Mouse (Mus musculus): ENCODE measurements around the gene Cdk5rap3.

The Cdk5rap3 gene

DNA sequence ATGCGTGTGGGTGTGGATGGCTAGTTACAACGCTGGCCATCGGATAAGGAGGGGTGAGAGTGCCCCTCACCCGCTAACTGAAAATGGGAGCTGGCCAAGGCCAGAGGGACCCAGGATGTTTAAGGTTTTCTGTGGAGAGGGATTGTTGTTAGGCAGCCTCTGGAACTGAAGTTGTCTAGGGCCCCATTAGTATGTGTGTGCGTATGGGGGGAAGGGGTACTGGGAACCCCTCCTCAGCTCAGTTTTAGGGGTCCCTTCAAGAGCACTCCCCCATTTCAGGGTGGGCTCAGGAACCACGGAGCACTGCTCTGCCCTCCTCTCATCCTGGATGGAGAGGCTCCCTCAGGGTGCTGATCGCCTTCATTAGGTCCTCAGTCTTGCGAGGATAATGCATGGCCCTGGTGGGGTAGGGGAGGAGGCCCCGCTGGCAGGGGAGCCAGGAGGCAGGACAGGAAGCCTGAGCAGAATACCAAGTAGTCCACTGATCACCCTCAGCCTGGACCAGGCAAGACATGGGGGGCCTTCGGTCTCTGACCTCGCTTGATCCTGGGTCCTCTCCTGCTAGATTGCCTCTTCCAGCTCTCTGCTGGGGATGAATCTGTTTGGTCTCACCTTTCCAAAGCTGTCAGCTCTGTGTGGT lies 23.0 kb downstream of the Cdk5rap3 start:
- DNase-seq: no peak

DNA sequence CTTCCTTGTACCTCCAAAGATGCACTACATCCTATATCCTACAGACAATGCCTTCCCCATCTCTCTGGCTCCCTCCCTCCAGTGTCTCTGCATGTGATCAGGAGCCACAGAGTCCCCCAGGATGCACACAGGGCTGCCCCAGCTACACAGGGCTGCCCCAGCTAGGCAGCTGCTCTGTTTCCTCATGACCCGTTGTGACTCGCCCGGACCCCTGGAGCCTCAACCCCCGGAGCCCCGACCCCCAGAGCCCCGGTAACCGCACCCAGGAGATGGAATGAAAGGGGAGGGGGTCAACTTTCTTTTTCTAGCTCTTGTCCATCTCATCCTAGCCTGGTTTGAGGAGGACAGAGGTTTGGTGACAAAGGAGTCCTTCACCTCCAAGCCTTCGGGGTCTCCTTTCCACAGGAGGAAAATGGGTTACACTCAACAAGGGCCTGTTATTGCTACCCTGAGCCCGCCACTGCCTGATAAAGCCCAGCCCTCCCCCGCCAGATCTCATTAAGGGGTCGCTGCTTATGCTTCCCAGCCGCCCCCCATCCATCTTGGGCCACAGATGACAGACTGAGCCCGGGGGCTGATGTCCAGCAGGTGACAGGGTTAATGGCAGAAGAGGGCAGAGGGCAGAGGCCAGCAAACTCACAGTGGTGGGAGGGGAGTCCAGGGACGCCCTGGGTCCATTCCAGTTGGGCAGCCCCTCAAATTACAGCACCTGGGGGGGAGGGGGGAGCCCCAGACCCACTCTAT lies 24.3 kb downstream of the Cdk5rap3 start:
- no peak for DNase-seq

DNA sequence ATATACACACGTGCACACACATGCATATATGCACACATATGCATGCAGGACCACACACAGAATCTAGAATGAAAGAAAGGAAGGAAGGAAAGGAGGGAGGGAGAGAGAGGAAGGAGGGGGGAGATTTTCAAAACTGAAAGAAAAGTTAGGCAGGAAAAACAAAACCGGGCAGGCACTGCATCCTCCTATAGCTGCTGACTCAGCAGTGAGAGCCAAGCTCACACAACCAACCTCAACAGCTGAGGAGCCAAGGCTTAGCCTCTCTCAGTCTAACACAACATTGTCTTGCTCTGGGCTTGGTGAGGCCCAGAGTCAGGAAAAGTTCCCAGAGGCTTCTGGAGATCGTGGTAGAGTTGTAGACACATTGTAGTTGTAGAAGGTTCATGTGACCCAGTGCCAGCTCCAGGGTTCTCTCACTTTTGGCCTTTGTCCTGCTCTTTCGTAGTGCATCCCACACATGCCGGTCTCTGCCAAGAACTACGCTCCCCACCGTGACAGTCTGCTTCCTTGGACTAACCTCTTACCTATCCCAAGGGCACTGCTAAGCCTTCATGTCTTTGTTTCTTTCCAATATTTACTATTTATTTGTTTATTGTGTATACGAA lies 29.3 kb downstream of the Cdk5rap3 start:
- DNase-seq: no peak

DNA sequence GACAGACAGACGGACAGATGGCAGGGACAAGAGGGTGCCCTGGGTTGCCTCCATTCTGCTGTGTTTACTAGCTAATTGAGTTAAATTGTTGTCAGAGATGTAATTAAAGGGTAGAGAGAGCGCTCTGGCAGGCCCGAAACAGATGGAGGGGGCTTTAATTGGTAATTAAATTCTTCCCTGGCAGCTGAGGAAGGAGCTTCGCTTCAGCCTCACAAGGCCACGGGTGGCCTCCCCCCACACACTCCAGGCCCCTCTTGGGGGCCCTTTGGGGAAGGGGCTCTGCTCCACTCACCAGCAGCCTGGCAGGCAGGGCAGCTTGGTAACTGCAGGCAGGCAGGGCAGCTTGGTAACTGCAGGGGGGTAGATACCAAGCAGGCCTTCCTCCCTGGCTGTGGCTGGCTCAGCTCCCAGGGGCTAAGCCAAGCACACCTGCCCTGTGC lies 30.4 kb downstream of the Cdk5rap3 start:
- DNase-seq: no peak

DNA sequence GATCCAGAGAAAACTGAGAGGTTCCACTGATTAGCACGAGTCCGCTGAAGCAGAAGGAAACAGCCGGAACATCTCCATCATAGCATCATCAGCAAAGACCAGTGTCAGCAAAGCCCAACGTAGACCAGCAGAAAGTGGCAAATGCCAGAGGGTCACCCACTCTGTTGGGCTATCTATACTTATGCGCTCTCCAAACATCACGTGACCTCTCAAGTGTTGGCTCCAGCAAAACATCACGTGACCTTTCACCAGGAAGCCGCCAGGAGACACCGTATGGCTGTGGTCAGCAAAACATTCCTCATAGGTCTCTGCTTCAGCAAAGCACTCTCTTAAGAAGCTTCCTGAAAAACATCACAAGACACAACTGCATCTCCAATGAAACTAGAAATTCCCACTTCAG lies 36.0 kb downstream of the Cdk5rap3 start:
- no peak for DNase-seq

DNA sequence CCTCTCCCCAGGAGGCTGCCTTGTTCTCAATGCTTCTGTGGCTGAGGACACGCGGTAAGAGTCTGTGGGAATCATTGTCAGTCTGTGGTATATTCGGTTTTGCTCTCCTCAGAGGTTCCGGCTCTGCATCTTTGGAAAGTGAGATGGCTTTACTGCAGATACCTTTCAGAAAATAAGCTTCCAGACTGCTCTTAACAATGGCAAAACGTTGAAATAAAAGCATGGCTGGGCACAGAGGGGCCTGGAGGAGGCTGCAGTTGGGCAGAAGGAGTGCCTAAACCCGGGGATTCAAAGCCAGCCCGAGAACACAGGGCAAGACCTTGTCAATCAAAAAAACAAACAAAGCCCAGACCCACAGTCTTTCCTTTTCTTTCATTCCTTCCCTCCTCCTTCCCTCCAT lies 36.9 kb downstream of the Cdk5rap3 start:
- no peak for DNase-seq

DNA sequence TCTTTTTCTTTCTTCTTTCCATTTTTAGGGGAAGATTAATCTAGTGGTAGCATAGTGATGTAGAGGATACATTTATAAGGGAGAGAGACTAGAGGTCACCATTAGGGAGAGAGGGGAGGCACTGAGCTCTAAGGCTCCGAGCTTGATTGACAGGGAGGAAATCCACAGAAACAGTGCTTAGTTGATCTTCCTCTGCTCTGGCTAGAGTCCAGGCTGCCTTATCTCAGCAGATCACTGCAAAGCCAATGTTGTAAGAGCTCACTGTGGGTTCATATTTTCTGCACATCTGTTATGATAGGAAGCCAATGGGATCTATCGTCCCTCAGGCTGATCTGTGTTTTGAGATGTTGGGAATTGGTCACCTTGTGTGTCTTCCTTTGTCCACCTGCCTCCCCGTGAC lies 37.6 kb downstream of the Cdk5rap3 start:
- no peak for DNase-seq

DNA sequence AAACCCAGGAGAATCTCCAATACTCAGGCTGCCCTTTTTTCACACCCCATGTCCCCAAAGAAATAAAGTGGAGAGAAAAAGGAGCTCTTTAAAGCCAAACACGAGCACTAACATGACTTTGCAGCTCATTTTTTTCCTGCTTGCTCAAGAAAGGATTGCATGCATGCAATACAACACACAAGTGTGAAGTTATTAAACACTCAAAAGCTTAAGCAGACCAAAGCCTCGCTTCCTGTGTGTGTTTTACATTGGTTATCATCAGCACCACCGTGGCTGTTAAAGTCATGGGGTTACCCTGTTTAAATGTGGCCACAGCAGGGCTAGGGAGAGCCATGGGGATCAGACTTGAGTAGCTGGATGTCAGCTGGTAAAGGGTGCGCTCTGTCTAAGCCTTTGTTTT lies 39.2 kb downstream of the Cdk5rap3 start:
- no peak for DNase-seq

DNA sequence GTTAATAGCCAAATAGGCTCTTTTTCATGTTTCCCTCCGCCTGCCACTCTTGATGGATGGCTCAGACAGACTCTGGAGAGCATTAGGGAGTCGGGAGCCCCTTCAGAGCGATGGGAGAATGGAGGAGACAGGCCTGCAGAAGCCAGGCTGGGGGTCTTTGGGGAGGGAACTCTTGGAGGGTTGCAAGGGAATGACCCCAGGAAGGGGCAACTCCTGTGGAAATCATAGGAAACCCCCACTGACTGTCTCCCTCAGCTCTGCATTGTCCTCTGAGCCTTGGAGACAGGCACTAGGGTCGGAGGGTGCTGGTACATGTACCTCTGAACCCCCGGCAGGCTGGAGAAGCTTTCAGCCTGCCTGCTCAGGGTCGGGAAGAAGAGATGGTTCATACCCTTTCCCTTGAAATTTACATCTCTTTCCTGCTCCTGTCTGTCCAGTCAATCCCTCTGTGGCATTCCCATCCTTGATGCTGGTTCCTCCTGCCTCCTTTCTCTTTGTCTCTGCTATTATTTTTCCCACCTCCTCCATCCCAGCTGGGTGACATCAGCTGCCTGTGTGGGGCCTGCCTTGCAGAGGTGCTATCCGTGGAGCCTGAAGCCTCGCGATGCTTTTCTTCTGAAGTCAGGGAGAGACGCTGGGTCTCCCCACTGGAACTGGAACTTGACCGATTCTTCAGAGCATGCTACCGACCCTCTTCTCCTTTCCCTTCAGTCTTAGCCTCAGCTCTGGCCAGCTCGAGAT lies 39.8 kb downstream of the Cdk5rap3 start:
- peak; percentile 42 for DNase-seq

DNA sequence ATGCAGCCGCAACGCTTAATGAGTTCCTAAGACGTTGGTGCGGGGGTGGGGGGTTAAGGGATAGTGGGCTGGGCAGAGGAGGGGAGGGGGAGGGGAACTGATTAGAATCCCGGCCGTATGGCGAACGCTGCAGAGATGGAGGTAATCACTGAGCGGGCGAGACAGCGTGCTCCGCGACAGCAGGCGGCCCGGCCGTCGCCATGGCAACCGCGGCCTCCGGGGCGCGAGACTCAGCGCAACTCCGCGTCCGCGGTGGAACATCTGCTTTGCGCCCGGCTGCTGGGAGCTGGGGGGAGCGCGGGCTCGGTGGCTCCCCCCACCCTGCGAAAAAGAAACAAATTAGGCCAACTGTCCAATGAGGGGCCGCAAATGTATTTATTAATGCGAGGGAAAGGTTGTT lies 40.6 kb downstream of the Cdk5rap3 start:
- DNase-seq: peak; percentile 91

DNA sequence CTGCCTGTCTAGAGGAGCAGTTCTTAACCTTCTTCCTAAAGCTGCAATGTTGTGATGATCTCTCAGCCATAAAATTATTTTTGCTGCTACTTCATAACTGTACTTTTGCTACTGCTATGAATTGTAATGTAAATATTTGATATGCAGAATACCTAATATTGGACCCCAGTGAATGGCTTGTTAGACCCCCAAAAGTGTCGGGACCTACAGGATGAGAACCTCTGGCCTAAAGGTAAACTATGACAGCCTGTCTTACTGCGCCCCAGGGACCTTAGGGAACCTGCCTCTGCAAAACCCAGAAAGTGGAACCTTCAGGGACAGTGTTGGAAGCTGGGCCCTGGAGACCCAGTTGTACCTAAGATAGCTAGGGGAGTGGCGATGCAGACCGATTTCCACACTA lies 41.0 kb downstream of the Cdk5rap3 start:
- DNase-seq: no peak

DNA sequence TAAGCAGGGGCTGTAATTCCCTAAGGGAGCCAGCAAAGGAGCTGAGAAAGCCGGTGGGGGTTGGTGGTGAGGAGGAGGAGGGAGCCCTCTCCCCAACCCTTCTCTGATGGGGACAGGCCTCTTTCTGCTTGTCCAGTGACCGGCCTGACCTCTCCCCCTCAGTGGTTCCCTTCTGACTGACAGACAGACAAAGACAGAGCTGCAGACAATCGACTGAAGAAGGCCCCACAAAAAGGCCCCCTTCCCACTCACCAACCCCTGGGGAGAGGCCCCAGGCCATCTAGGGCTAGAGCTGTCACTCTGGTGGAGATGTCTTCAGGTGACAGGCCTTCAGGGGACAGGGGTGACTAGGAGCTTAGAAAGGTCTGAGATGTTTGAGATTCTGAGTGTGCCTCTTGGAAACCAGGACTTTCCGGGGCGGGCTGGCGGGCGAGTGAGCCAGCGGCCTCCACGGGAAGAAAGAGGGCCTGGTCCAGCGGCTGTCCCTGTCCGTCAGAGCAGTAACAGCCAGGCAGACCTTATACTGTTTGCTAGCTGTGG lies 42.6 kb downstream of the Cdk5rap3 start:
- DNase-seq: peak; percentile 34

DNA sequence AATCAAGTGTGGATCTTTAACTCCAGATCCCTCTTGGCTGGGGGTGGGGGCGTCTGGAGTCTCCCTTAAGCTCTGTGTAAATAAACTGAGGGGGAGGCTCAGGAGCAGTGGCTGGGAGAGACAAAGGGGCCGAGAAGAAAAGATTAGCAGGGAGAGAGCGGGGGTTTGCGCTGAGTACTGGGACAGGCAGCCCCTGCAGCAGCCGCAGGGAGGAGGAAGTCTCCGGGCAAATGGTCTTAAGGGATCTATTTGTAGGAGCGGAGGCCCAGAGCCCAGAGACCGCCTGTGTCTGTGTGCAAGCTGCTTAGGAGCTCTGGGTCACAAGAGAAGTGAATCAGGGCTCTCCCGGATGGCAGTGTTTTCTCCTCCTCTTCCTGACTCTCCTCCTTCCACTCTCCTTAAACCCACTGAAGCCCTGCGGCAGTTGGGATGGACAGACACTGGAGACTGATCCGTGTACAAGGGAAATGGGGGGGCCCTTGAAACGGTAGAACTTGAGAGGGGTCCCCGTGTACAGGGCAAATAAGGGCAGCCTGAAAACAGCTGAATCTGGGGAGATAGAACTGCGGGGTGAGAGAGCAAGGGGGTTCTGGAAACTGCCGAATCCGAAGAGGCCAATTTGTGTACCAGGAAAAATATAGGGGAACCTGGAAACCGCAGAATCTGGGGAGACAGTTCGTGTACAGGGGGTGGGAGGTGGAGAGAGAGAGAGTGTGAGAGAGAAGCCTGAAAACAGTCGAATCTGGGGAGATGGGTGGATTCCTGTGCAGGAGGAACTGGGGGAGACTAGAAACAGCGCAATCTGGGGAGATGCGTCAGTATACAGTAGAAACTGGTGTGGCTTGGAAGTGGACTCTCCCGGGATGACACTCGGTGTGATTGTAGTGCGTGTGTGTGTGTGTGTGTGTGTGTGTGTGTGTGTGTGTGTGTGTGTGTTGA lies 43.6 kb downstream of the Cdk5rap3 start:
- peak; percentile 32 for DNase-seq

DNA sequence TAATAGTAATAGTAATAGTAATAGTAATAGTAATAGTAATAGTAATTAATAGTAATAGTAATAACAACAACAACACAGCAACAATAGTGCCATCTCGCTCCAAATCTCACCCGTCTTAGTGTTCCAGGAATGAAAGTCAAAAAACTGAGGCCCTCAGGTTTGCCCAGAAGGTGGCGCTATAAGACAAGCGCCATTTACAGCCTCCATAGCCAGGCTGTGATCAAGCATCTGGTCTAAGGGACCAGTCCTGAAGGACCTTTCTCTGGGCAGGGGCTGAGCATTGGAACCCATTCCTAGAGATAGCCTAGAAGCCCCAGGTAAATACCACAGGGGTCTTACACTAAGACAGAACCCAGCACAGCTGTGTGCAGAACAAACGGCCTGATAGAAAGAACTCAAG lies 49.1 kb downstream of the Cdk5rap3 start:
- peak; percentile 62 for DNase-seq

DNA sequence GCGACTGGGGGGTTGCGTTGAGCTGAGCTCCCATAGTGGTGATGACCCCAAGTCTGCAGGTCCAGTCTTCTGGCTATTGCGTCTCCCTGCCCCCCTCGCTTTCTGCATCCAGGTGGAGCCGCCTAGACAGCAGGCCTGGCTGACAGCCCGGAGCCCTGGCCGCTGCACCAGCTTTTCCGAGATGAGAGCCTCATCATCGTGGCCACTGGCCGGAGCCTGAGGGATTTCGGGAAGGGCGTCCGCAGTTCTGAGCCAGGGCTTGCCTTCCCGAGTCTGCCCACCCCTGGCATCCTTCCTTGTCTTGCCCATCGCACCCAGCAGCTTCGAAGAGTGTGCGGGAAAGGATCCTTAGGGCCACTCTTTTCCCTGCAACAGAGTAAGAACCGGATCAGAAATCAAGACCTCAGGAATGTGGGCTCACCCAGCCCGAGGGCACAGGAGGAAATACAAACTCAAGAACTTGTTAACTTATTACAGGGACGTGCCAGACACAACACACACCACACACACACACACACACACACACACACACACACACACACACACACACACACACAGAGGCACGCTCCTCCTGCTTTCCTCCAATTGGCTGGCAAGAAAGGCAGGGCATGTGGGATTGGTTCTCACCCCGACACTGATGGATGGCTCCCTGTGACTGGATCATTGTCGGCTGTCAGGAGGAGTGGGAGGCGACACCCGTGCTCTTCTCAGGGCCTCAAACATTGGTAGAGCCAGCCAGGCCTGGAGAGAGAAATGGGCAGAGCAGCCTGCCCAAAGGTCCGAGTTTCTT lies 52.9 kb downstream of the Cdk5rap3 start:
- DNase-seq: no peak

DNA sequence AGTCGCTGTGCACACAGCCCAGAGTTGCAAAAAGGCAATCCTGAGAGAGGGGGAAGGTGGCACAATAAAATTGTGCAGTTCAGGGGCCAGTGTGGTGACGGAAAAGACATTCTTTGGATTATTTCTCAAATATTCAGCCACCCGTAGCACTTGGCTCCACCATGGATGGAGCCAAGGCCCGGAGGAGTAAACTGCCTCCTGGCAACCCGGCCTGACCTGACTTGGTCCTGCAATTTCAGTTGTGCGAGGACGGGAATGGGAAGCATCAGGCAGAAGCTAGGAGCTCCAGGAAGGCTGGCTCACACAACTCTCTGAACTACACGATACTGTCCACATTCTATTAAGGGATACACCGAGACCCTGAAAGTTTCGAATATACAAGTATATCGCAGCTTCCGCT lies 53.8 kb downstream of the Cdk5rap3 start:
- DNase-seq: no peak

DNA sequence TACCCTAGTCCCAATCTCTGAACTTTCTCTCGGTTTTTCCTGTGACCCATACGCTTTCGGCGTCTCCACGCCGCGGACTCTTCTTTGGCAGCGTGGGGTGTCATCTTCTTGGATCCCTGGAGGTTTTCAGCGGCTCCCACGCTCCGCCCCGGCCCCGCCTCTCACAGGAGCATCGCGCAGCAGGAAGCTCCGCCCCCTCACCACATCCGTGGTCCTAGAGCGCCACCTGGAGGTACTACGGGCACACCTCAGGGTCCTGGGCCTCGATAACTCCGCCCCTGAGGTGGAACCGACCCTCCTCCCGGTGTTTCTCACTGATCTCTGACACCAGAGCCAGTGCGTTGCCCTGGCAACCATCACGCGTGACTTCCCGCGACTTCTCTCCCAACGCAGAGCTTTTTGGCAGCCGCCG lies 54.4 kb downstream of the Cdk5rap3 start:
- DNase-seq: peak; percentile 95

DNA sequence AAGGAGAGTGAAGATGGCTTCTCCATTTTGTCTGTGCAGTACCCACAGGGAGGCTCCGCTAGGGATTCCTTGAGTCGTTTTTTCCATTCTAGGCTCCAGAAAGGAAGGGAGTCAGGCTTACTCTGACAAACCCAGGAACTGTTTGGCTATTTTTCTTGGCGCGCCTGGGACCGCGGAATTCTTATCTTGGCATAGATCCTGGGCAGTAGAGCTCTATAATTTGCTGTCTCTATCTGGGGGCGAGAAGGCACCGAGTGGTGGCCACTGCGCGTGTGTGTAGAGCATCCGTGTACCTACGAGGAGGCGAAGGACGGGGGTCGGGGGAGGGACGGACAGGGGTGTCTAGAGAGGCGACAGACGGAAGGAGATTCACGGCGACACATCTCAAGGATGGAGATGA lies 54.9 kb downstream of the Cdk5rap3 start:
- DNase-seq: no peak

DNA sequence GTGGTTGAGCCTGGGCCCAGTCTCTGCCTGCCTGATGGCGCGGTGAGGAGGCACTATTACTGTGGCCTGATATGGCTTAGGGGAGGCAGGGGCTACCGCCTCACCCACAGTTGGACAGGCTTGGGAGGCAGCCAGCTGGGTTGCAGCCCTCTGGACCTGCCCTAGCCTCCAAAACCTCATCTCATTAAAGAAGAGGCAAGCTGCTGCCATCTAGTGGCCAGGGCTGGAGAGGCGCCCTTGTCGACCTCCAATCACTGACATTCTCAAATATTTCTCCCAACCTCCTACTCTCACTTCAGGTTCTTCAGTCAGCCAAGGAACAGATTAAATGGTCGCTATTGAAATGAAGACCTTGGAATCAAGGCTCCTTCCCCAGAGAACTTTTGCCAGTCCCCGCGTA lies 55.7 kb downstream of the Cdk5rap3 start:
- DNase-seq: peak; percentile 85

DNA sequence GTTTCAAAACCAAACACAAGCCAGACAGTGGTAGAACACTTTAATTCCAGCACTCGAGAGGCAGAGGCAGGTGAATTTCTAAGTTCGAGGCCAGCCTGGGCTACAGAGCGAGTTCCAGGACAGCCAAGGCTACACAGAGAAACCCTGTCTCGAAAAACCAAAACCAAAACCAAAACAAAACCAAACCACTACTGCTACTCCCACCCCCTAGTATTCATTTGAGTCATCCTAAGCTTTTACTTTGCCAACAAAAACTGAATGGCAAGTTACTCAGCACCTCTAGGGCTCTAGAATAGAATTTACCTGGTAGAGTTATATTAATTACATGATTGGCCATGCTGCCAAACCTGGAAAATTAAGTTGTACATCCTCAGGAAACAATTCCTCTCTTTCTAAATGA lies 56.7 kb downstream of the Cdk5rap3 start:
- no peak for DNase-seq

DNA sequence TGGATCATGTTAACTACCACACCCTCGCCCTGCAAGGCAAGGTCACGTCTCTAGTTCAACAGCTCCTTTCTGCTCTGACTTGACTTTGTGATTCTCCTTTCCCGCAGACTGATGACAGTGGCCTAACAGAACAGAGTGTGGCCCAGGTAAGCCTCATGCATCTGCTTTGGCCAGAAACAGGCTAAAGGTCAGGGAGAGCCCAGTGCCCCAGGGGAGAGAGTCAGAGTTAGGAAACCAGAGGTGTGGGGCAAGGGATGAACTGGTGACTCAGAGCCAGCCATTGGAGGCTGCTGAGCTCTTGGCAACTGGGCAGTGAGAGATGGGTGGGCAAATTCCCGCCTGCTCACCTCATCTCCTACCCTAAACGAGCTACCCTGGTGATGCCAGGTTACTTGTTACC lies 58.9 kb downstream of the Cdk5rap3 start:
- no peak for DNase-seq

Data from right cerebral cortex, postnatal 14 days (tissue).